In the genomic region with DNA sequence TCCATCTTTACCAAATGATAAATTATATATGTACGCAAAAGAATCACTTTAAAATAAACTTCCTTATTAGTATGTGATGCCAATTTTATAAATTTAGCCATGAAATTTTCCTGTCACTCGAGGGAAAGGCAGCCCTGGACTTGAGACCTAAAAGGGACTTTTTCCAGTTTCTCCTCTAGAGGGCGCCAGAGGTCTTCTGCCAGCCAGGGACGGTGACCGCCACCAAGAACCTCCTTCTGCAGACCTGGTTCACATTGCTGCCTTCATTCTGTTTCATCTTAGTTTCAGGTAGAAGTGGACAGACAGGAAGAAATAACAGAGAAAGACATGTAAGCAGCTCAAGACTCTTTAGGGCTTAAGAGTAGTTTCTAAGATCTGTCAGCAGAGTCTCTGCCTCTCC, we compare ENCODE assay signal across 7 mouse cellular contexts. TPM values are rescaled to one million over a fixed set of nuclear protein-coding genes. Genes with fewer than 3 reads are reported as not detected.
DNase-seq lines count a peak whose midpoint lies in the region; ATAC-seq and TF ChIP-seq lines count a peak whose summit lies in the region.

No protein-coding gene starts in this region.

- H3K4me1 ChIP-seq in forebrain, embryonic 13.5 days = peaks cover 13% of the 10 kb centered on the region; the same call in 1 of the 2 replicates
- peaks cover 2% of the 10 kb centered on the region; the same call in 1 of the 2 replicates for H3K4me1 ChIP-seq in hindbrain, embryonic 11.5 days (replicated peaks; ENCODE audit: control insufficient read depth, insufficient read depth, low read length)

- no peaks in the 10 kb centered on the region for H3K36me3 ChIP-seq in forebrain, embryonic 13.5 days (ENCODE audit: poor library complexity, severe bottlenecking)
- no peaks in the 10 kb centered on the region for H3K36me3 ChIP-seq in hindbrain, embryonic 11.5 days (ENCODE audit: control insufficient read depth, insufficient read depth, low read length)

- CTCF ChIA-PET in Patski (lab: Charles Lee) = interaction anchor here (0.8 to 3.7 kb wide), 20 partner anchors 12 to 368 kb away, joined by 3 to 20 read pairs (median 4); a partner anchor contains a TSS

- no peak overlapping the region for H3K4me2 ChIP-seq in forebrain, embryonic 13.5 days
- no peak overlapping the region for H3K4me2 ChIP-seq in hindbrain, embryonic 11.5 days (replicated peaks; ENCODE audit: low read depth, low read length)

- no peaks in the 10 kb centered on the region for H3K9me3 ChIP-seq in forebrain, embryonic 13.5 days (replicated peaks)
- no peaks in the 10 kb centered on the region for H3K9me3 ChIP-seq in hindbrain, embryonic 11.5 days (ENCODE audit: control insufficient read depth, low read length)

- POLR2A ChIA-PET in Patski (lab: Charles Lee) = no interaction called here

- H3K9ac ChIP-seq in forebrain, embryonic 13.5 days = no peak overlapping the region
- H3K9ac ChIP-seq in hindbrain, embryonic 11.5 days (ENCODE audit: low read depth, low read length) = no peak overlapping the region

- DNase-seq in Patski (ENCODE audit: low read depth, low spot score) = no peak
- DNase-seq in c-Kit-positive CD71-positive TER-119-positive erythroid progenitor cells, embryonic 14.5 days (ENCODE audit: low spot score) = peak; percentile 40
- peak; percentile 84 for DNase-seq in hindbrain, embryonic 11.5 days (ENCODE audit: low spot score)
- DNase-seq in layer of hippocampus, adult 8-10 months (ENCODE audit: low spot score in 2 of 2) = peak; percentile 39 to 61
- DNase-seq in lung, postnatal 36 days = peak; percentile 80
- DNase-seq in right cerebral cortex, postnatal 14 days = peak; percentile 58

- in situ Hi-C loops in Patski (cut with MboI; ENCODE audit: low pct_unique_long_range_greater_than_20kb) = loop anchor here (5.0 to 10.0 kb wide), 4 partner anchors 41 to 558 kb away; a partner anchor contains a TSS

- 0% methylated on average over 5 of the region's 5 CpGs for WGBS in forebrain, embryonic 13.5 days
- WGBS in hindbrain, embryonic 11.5 days = 3% methylated on average over 5 of the region's 5 CpGs

- peak; percentile 51 for ATAC-seq in Patski
- ATAC-seq in forebrain, embryonic 13.5 days = peak; percentile 46
- peak; percentile 61; the same call in 1 of the 2 replicates for ATAC-seq in hindbrain, embryonic 11.5 days (ENCODE audit: low FRiP score)

- no peak overlapping the region for H3K27ac ChIP-seq in forebrain, embryonic 13.5 days
- no peak overlapping the region for H3K27ac ChIP-seq in hindbrain, embryonic 11.5 days (ENCODE audit: low read depth, low read length)

- no peak overlapping the region for H3K4me3 ChIP-seq in forebrain, embryonic 13.5 days
- no peak overlapping the region for H3K4me3 ChIP-seq in hindbrain, embryonic 11.5 days (ENCODE audit: low read depth, low read length)

- TF ChIP-seq CTCF in Patski (IDR thresholded peaks at IDR 0.05) = peak; percentile 96

- no peaks in the 10 kb centered on the region for H3K27me3 ChIP-seq in Patski
- H3K27me3 ChIP-seq in forebrain, embryonic 13.5 days = peaks cover 12% of the 10 kb centered on the region; the same call in 1 of the 2 replicates
- no peaks in the 10 kb centered on the region for H3K27me3 ChIP-seq in hindbrain, embryonic 11.5 days (ENCODE audit: control insufficient read depth, insufficient read depth, low read length)

RNA-seq across cellular contexts. Expression of a gene that starts 44.6 kb away (rescaled TPM):
- 1.9 TPM for polyA plus RNA-seq in Patski (2021)
- polyA plus RNA-seq in forebrain, embryonic 13.5 days (2015; fragmentation: Nextera tagmentation; extraction: Ambion mirVana) = 22.7 and 27.1 TPM in 2 replicates
- 32.9 and 34.6 TPM in 2 replicates for polyA plus RNA-seq in hindbrain, embryonic 11.5 days (2014; fragmentation: Nextera tagmentation; extraction: Ambion mirVana)
- 1 to 10 TPM; 2.6 to 5.2 (median 3.4) TPM for total RNA-seq in layer of hippocampus, adult 8-10 months (2022)
